Mouse (Mus musculus): ENCODE data around the gene Kcnd2.
"Not testable (repeated sequence)": the region's sequence is repeated elsewhere in the genome, so short reads cannot be mapped to it uniquely, and the experiment has no call there.

Kcnd2 gene

GRCm38 (mm10) chr6:21215491-21216191, at the start of gene Kcnd2:
Kcnd2 (plus strand) TSS chr6:21215503.
- no peak for DNase-seq

GRCm38 (mm10) chr6:21166611-21167010, 48.7 kb upstream of the Kcnd2 start:
- DNase-seq: no peak

GRCm38 (mm10) chr6:21195341-21195740, 20.0 kb upstream of the Kcnd2 start:
- DNase-seq: no peak

DNA sequence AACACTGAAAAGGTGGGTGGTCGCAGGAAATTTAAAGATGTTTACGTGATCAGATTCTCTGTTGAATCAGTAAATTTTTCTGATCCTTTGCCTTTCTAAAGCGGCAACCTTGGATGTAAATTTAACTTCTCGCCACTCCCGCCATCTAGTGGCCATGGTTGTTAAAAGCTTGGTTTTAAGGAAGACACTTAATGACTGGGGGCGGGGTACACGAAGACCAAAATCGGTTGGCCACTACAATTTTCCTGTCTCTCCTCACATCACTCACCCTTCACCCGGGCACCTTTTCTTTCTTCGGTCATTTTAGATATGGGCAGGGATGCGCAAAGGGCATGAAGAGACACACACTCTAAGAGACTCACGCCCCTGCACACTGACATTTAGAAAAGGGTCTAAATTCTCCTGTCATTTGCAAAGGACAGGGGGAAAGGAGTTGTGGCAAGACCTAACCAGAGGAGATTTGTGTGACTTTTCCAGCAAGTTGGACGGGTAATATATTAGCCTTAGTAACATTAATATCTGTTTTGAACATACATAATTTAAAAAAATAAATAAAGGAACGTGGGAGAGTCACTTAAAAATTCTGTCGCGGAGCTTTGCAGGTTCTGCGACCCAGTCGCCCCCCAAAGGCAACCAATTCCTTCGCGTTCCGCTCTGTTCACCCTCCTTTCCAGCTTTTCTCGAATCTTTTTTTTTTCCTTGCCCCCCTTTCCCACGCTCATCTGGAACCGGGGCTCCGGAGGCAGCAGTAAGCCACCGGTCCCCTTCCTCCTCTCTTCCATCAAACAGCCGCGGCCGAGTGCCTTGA, 1.2 kb upstream of the Kcnd2 start:
- DNase-seq: peak; percentile 53

DNA sequence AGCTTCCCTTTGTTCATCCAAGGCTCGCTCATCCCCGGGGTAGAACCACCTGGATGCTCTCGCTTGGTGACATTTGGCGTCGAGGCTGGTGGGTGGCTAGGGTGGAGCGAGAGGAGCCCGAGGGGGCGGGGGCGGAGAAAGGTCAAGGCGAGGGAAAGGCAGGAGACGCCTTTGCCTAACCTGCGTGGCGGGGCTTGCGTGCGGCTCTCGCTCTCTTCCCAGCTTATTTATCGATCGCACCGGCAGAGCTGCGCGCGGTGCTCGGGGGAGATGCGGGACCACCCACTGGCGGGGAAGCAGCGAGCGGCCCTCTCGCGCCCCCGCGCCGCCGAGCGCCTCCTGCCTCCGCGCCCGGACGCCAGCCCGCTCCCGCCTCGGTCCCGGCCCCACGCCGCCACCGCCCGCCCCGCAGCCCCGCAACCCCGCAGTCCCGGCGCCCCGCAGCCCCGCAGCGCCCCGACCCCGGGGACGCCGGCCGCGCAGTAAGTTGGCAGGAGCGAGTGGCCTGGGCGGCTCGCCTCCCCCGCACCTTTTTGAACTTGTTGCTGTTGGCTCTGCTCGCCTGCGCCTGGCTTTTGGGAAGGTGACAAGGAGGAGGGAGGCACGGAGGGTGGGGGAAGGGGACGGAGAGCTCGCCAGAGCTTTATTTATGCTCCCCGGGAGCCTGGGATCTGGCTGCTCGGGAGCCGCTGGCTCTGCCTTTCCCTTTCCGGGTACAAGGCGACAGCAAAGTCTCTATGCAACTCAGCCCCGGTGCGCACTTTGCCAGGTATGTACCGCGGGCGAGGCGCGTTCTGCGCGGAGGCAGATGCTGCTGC, 421 bp upstream of the Kcnd2 start:
- DNase-seq: peak; percentile 9

GRCm38 (mm10) chr6:21216206-21217020, 1.1 kb downstream of the Kcnd2 start:
- DNase-seq: no peak

GRCm38 (mm10) chr6:21217156-21217555, 1.9 kb downstream of the Kcnd2 start:
- DNase-seq: no peak

DNA sequence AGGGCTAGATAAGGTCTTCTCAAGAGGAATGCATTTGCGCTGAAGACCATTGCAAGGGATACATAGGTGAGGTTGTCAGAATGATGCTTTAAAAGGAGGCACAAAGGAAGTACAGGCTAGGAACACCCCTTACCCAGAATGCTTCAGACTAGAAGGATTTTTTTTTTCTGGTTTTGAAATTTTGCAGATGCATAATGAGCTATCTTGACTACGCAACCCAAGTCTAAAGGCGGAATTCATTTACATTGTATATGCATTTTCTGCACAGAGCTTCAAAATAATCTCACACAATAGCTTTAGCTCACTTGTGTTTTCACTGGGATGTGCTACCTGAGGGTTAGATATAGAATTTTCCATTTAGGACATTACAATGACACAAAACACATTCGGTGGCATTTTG, 10.8 kb downstream of the Kcnd2 start:
- DNase-seq: no peak

- no peak for DNase-seq
Measured at GRCm38 (mm10) chr6:21259031-21259430, 43.7 kb downstream of the Kcnd2 start.

DNA sequence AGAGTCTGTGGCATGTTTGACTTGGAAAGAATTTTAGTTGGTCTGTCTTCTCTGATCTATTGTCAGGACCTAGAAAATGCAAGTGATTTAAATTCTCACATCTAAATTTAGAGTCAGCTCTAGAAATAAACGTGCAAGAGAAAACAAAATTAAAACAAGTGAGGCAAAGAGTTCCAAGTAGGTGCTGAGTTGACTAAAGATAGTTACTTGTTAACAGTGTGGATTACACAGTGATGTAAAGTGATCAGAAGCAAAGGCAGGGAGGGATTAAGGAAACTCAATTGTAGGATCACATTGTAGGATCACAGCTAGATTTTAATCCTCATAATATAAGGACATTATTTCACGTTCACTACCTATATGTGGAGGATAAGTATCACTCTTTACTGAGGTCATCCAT, 52.6 kb downstream of the Kcnd2 start:
- DNase-seq: no peak

DNA sequence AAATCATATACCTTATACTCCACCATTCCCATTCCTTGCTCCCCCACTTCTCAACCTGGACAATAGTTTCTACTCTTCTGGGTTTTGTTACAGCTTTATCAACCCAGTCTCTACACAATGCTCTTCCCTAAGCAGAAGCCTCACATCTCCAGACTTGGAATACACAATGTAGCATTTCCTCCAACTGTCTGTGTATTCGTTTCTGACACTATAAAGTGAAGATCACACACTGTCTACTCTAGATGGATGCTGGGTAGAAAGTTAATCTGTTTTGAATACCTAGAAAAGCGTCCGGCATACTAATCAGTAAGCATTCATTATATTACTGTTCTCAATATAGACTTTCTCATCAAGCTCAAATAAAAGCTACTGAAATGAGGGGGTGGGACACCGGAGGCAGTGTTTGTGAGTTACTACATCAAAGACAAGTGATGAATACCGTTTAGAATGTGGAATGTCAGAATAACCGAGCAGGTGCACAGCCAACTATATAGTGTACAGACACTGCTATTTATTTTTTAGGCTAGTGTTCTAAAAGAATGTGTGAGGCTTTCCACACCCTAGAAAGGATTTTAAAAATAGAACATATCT, 62.1 kb downstream of the Kcnd2 start:
- DNase-seq: no peak

DNA sequence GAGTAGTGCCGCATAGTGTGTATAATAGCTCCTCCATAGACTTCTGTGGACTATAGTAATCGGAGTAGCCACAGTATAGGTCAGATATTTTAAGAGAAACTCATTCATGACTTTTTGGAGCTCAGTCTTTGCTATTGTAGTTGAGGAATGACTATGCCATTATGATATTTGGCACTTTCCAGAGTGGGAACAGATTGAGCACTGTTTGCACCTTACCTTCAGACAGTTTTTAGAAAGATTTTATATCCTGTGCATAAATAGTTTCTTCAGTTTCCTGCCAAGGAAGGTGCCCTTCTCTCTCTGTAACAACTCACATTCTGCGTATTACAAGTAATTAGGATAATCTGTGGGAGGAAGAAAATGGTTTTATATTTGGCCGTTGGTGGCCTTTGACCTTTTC, 89.6 kb downstream of the Kcnd2 start:
- no peak for DNase-seq

DNA sequence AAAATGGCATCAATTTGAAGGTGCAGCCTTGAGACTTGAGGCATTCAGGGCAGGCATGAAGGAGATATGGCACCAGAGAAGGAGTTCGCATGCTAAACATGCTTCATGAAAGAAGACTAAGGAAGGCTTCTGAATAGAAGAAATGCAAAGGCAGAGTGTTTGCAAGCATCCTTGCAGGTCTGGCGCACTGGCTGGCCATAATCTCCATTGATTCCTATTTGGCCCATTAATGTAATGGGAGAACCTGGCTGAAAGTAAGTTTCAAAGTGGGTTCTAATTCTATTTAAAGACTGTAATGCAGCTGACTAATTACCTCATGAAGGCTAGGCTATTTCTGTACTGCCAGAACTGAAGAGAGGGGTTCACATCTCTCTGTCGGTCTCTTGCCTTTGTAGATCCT, 94.9 kb downstream of the Kcnd2 start:
- DNase-seq: no peak

DNA sequence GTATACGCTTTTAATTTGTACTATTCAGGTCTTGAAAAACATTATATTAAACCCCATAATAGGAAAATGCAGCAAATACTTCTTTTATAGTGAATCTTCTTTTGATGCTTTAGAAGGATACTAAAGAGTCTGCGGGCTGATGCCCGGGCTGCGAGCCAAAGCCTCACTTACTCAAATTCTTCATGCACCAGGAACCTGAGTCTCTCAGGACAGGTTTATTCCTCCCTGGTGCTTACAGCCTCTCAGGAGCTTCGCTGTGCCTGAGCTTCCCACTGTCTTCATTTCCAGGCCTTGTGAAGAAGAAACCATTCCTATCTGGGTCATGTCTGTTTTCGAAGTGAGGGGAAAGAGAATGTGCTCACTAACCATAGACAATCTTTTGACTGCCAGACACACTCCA, 106.1 kb downstream of the Kcnd2 start:
- DNase-seq: no peak

GRCm38 (mm10) chr6:21322211-21322610, 106.9 kb downstream of the Kcnd2 start:
- no peak for DNase-seq

DNA sequence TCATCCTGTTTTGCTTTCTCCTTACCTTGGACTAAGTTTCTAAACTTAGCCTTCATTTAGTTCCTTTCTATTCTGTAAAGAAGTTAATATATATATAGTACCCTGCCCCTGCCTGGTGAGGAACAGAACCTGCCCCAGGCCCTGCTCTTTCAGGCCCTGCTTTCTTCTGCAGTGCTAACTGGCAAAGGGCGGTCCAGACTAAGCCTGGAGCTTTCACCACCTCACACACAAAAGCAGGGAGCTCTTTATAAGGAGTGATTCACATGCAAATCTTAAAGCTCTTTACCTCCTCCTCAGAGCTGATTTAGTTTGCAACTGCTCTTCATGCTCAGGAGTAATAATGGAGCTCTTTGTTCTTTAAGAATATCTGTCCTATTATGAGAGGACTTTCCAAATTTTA, 109.9 kb downstream of the Kcnd2 start:
- no peak for DNase-seq

GRCm38 (mm10) chr6:21327081-21327737, 111.9 kb downstream of the Kcnd2 start:
- no peak for DNase-seq

- not testable (repeated sequence) for DNase-seq
Measured at GRCm38 (mm10) chr6:21385298-21385697, 170.0 kb downstream of the Kcnd2 start.

DNA sequence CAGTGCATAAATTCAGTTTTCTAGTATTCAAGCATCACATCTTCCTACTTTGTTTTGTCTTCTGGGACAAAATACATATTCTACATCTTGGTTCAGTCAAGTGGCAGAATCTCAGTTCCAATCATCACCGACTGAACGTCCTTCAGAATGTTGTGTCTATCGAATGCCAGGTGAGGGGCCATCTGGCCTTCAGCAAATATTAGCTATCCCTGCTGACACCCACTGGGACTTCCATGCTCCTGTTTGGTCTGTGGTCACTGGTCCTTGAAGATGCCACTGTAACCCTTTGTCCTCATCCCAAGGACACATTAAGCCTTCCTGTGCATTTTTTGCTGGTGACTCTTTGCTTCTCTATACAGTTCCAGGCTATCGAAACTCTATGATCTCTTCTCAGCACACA, 176.5 kb downstream of the Kcnd2 start:
- no peak for DNase-seq

DNA sequence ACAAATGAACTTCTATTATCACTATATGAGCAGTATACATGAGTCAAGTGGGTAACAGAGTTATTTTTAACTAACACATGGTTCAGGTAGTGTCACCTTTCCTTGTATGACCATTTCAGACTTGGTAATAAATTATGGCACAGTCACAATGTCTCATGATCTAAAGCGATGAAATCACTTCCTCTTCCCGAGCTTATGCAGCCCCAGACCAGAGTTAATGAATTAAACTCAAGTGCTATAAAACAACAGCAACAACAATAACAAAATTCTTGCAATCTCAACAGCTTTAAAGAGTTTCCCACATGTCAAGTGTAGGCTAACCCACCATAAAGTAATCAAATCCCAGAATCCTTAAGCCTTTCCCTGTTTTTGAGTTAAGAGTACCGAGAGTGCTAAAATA, 198.4 kb downstream of the Kcnd2 start:
- no peak for DNase-seq

DNA sequence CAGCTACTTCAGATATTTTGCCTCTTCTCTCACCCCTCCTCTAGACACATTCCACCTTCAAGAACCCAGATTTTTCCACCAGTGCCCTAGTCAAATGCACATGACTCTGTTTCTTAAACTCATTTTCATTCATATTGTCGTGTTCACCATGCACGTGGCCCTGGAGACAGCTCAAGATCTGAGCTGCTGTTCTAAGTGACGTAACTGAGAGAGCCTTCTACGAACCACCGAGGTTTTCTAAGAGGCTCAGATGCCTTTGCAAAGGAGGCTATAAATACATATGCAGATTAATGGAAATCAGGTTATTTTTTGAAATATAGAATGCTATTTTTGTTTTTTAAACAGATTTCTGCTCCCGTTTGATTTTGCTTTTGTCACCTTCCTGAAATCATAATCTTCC, 202.9 kb downstream of the Kcnd2 start:
- DNase-seq: no peak
